Mouse (Mus musculus) CH12.LX (cell line): ENCODE data around the gene Thap8. TPM values are rescaled to one million over a fixed set of nuclear protein-coding genes. Genes with fewer than 3 reads are reported as not detected.

ENCODE experiments used
- DNase-seq: peaks from one replicate; pipeline ENCODE4 v3.0.0-alpha.2; 2013; ENCODE audit errors: extremely low read depth
- H3K27ac ChIP-seq: 2 replicates; pipeline ENCODE4 v1.5.1; 2012; ENCODE audit warnings: low read depth, mild to moderate bottlenecking, control low read depth, moderate library complexity; ENCODE audit not compliant: insufficient read depth
- H3K27me3 ChIP-seq: replicated peaks from 2 replicates; pipeline ENCODE3; 2012; ENCODE audit warnings: inconsistent platforms
- H3K36me3 ChIP-seq, 2 experiments: replicated peaks in 1 of 2; 2 replicates each; pipeline versions ENCODE3 to v1.6.1; 2012; ENCODE audit warnings: inconsistent platforms in 1 of 2, low read length in 1 of 2, mild to moderate bottlenecking in 1 of 2, mixed read lengths in 1 of 2, moderate library complexity in 1 of 2; ENCODE audit not compliant: control insufficient read depth in 1 of 2, insufficient read depth in 1 of 2
- H3K4me1 ChIP-seq, 2 experiments: 2 replicates each; pipeline ENCODE4 v1.6.1; 2012; ENCODE audit warnings: inconsistent platforms in 1 of 2, moderate library complexity in 1 of 2; ENCODE audit not compliant: insufficient read depth in 2 of 2, control insufficient read depth in 1 of 2
- H3K4me2 ChIP-seq: 2 replicates; pipeline ENCODE4 v1.6.1; 2012; ENCODE audit warnings: low read depth, mild to moderate bottlenecking, control low read depth; ENCODE audit not compliant: poor library complexity, insufficient read depth, severe bottlenecking
- H3K4me3 ChIP-seq, 3 experiments: fragments of 150-350 bp in 1 of 3; sonication (generic) in 1 of 3; replicated peaks in 1 of 3; 2 replicates each; pipeline versions ENCODE3 to v1.5.1; 2011 to 2012; ENCODE audit warnings: low read depth in 2 of 3, low read length in 2 of 3, mild to moderate bottlenecking in 2 of 3, moderate library complexity in 2 of 3, control low read depth in 1 of 3, improper control_type of control experiment in 1 of 3, inconsistent platforms in 1 of 3, mixed read lengths in 1 of 3; ENCODE audit not compliant: poor library complexity in 1 of 3
- H3K79me2 ChIP-seq: replicated peaks from 2 replicates; pipeline ENCODE4 v1.6.1; 2012; ENCODE audit warnings: mild to moderate bottlenecking, moderate library complexity; ENCODE audit not compliant: control insufficient read depth, poor library complexity, insufficient read depth, severe bottlenecking; ENCODE audit errors: extremely low read depth
- H3K9ac ChIP-seq: 2 replicates; pipeline ENCODE4 v1.6.1; 2012; ENCODE audit warnings: low read depth, mild to moderate bottlenecking, control low read depth, moderate library complexity; ENCODE audit not compliant: insufficient read depth
- H3K9me3 ChIP-seq: replicated peaks from 2 replicates; pipeline ENCODE3; 2012; ENCODE audit warnings: low read length, inconsistent platforms, mixed read lengths
- BHLHE40 ChIP-seq: IDR thresholded peaks from 2 replicates; pipeline ENCODE4 v1.6.1; 2011; ENCODE audit warnings: mild to moderate bottlenecking, low read depth, low read length, improper control_type of control experiment
- CHD1 ChIP-seq: IDR thresholded peaks from 2 replicates; pipeline ENCODE4 v1.6.1; 2012; ENCODE audit warnings: low read depth, low read length, improper control_type of control experiment, inconsistent platforms
- CHD2 ChIP-seq: IDR thresholded peaks from 2 replicates; pipeline ENCODE4 v1.6.1; 2011; ENCODE audit warnings: low read length, improper control_type of control experiment
- CTCF ChIP-seq, 2 experiments: IDR thresholded peaks in 1 of 2; conservative IDR thresholded peaks in 1 of 2; 2 replicates each; pipeline ENCODE4 v1.5.1; 2011 to 2012; ENCODE audit warnings: low read depth in 2 of 2, low read length in 2 of 2, improper control_type of control experiment in 1 of 2, inconsistent platforms in 1 of 2, mild to moderate bottlenecking in 1 of 2, moderate library complexity in 1 of 2
- E2F4 ChIP-seq: IDR thresholded peaks from 2 replicates; pipeline ENCODE4 v1.6.1; 2011; ENCODE audit warnings: low read depth, low read length, improper control_type of control experiment; ENCODE audit not compliant: insufficient replicate concordance
- ELF1 ChIP-seq: IDR thresholded peaks from 2 replicates; pipeline ENCODE4 v1.6.1; 2014; ENCODE audit warnings: low read depth, mild to moderate bottlenecking, inconsistent platforms, low read length, improper control_type of control experiment
- EP300 ChIP-seq: IDR thresholded peaks from 2 replicates; pipeline ENCODE4 v1.6.1; 2011; ENCODE audit warnings: low read length, improper control_type of control experiment
- ETS1 ChIP-seq: conservative IDR thresholded peaks from 2 replicates; pipeline ENCODE4 v1.6.1; 2012; ENCODE audit warnings: low read depth, mild to moderate bottlenecking, inconsistent platforms, low read length, improper control_type of control experiment, moderate library complexity
- GABPA ChIP-seq: IDR thresholded peaks from 2 replicates; pipeline ENCODE4 v1.6.1; 2012; ENCODE audit warnings: low read depth, low read length, improper control_type of control experiment, inconsistent platforms; ENCODE audit not compliant: insufficient replicate concordance
- HCFC1 ChIP-seq: IDR thresholded peaks from 2 replicates; pipeline ENCODE4 v1.6.1; 2012; ENCODE audit warnings: low read depth, mild to moderate bottlenecking, inconsistent platforms, low read length, improper control_type of control experiment
- IRF4 ChIP-seq: IDR thresholded peaks from 2 replicates; pipeline ENCODE4 v1.6.1; 2014; ENCODE audit warnings: low read depth, mild to moderate bottlenecking, inconsistent platforms, low read length, improper control_type of control experiment
- JUN ChIP-seq: IDR thresholded peaks from 2 replicates; pipeline ENCODE4 v1.6.1; 2011; ENCODE audit warnings: low read depth, mild to moderate bottlenecking, low read length, improper control_type of control experiment, moderate library complexity; ENCODE audit not compliant: insufficient read depth
- JUND ChIP-seq: conservative IDR thresholded peaks from 2 replicates; pipeline ENCODE4 v1.6.1; 2011; ENCODE audit warnings: low read depth, low read length, improper control_type of control experiment
- KAT2A ChIP-seq: IDR thresholded peaks from 2 replicates; pipeline ENCODE4 v1.6.1; 2012; ENCODE audit warnings: low read length, improper control_type of control experiment, inconsistent platforms; ENCODE audit not compliant: insufficient replicate concordance
- MAFK ChIP-seq: IDR thresholded peaks from 2 replicates; pipeline ENCODE4 v1.6.1; 2011; ENCODE audit warnings: low read length, improper control_type of control experiment; ENCODE audit not compliant: insufficient replicate concordance
- MAX ChIP-seq: IDR thresholded peaks from 2 replicates; pipeline ENCODE4 v1.6.1; 2011; ENCODE audit warnings: low read length, improper control_type of control experiment
- MAZ ChIP-seq: IDR thresholded peaks from 2 replicates; pipeline ENCODE4 v1.6.1; 2012; ENCODE audit warnings: low read depth, mild to moderate bottlenecking, inconsistent platforms, low read length, improper control_type of control experiment, moderate library complexity
- MEF2A ChIP-seq: IDR thresholded peaks from 2 replicates; pipeline ENCODE4 v1.6.1; 2014; ENCODE audit warnings: low read depth, mild to moderate bottlenecking, inconsistent platforms, low read length, improper control_type of control experiment, borderline replicate concordance
- NELFE ChIP-seq: IDR thresholded peaks from 2 replicates; pipeline ENCODE4 v1.6.1; 2011; ENCODE audit warnings: low read depth, low read length, improper control_type of control experiment
- NRF1 ChIP-seq: IDR thresholded peaks from 2 replicates; pipeline ENCODE4 v1.6.1; 2014; ENCODE audit warnings: low read depth, mild to moderate bottlenecking, inconsistent platforms, low read length, improper control_type of control experiment, moderate library complexity
- PAX5 ChIP-seq: IDR thresholded peaks from 2 replicates; pipeline ENCODE4 v1.6.1; 2012; ENCODE audit warnings: low read length, inconsistent platforms, mixed read lengths
- POLR2A ChIP-seq: IDR thresholded peaks from 2 replicates; pipeline ENCODE4 v1.6.1; 2011; ENCODE audit warnings: low read depth, mild to moderate bottlenecking, improper control_type of control experiment, low read length
- POLR2AphosphoS2 ChIP-seq: IDR thresholded peaks from 2 replicates; pipeline ENCODE4 v1.6.1; 2011; ENCODE audit warnings: low read depth, low read length, improper control_type of control experiment
- RAD21 ChIP-seq: IDR thresholded peaks from 2 replicates; pipeline ENCODE4 v1.6.1; 2011; ENCODE audit warnings: low read depth, mild to moderate bottlenecking, low read length, improper control_type of control experiment, moderate library complexity
- SIN3A ChIP-seq: IDR thresholded peaks from 2 replicates; pipeline ENCODE4 v1.6.1; 2012; ENCODE audit warnings: low read length, improper control_type of control experiment, inconsistent platforms
- SMC3 ChIP-seq: IDR thresholded peaks from 2 replicates; pipeline ENCODE4 v1.6.1; 2011; ENCODE audit warnings: low read depth, low read length, improper control_type of control experiment
- TBP ChIP-seq: conservative IDR thresholded peaks from 2 replicates; pipeline ENCODE4 v1.6.1; 2011; ENCODE audit warnings: low read depth, low read length, improper control_type of control experiment
- TCF12 ChIP-seq: IDR thresholded peaks from 2 replicates; pipeline ENCODE4 v1.6.1; 2014; ENCODE audit warnings: low read depth, mild to moderate bottlenecking, inconsistent platforms, low read length, improper control_type of control experiment
- UBTF ChIP-seq: IDR thresholded peaks from 2 replicates; pipeline ENCODE4 v1.6.1; 2012; ENCODE audit warnings: low read depth, mild to moderate bottlenecking, inconsistent platforms, low read length, improper control_type of control experiment, moderate library complexity
- USF1 ChIP-seq: IDR thresholded peaks from 2 replicates; pipeline ENCODE4 v1.6.1; 2014; ENCODE audit warnings: low read depth, mild to moderate bottlenecking, inconsistent platforms, low read length, improper control_type of control experiment
- USF2 ChIP-seq: conservative IDR thresholded peaks from 2 replicates; pipeline ENCODE4 v1.6.1; 2011; ENCODE audit warnings: low read depth, low read length, improper control_type of control experiment
- ZC3H11A ChIP-seq: IDR thresholded peaks from 2 replicates; pipeline ENCODE4 v1.6.1; 2012; ENCODE audit warnings: low read depth, mild to moderate bottlenecking, inconsistent platforms, low read length, improper control_type of control experiment
- ZKSCAN1 ChIP-seq: IDR thresholded peaks from 2 replicates; pipeline ENCODE4 v1.6.1; 2012; ENCODE audit warnings: low read depth, inconsistent platforms, low read length, improper control_type of control experiment, borderline replicate concordance
- ZNF384 ChIP-seq: IDR thresholded peaks from 2 replicates; pipeline ENCODE4 v1.6.1; 2012; ENCODE audit warnings: low read depth, low read length, improper control_type of control experiment, inconsistent platforms
- dilution Hi-C: fragments of 300-500 bp; cut with MboI; formaldehyde crosslinking; loops from 2 replicates; pipeline ENCODE4 v1.14.3; 2020; ENCODE audit warnings: low sequenced_read_pairs; ENCODE audit not compliant: extremely low pct_unique_long_range_greater_than_20kb, extremely low pct_ligation_motif_present
- in situ Hi-C: fragments of 300-500 bp; cut with MboI; formaldehyde crosslinking; loops from 3 replicates; pipeline ENCODE4 v1.14.3; 2019; ENCODE audit warnings: low sequenced_read_pairs, low pct_ligation_motif_present, low pct_unique_long_range_greater_than_20kb, mixed read lengths
- polyA plus RNA-seq: library from polyadenylated mRNA; unstranded; fragments of >175 nt; gene quantifications from 2 replicates; pipeline ENCODE4 v1.2.1, GENCODE M21; 2012; ENCODE audit warnings: low read depth; ENCODE audit not compliant: insufficient read length
- total RNA-seq, 2 experiments: library from RNA; depleted of rRNA; stranded (reverse); fragments of 300-350 nt in 1 of 2; fragments of >200 nt in 1 of 2; gene quantifications; 2 replicates each; pipeline ENCODE4 v1.2.3; 2012 to 2014

Thap8 gene
- total and polyA plus RNA-seq, 3 experiments: 0.23 to 0.38 TPM; not detected in 1

GRCm38 (mm10) chr7:30335688-30336087 lies 55.8 kb downstream of the Thap8 start:
- H3K4me1 ChIP-seq: peaks cover 2 to 4% of the 10 kb centered on the region in 2 experiments; a peak in 2 of 4 replicates
- H3K9ac ChIP-seq: no peak overlapping the region
- in situ Hi-C loops (no loop called here), dilution Hi-C loops (no loop called here)
- peaks cover 82% of the 10 kb centered on the region for H3K27me3 ChIP-seq
- no peak overlapping the region for H3K4me2 ChIP-seq
- H3K36me3 ChIP-seq: no peaks in the 10 kb centered on the region
- no peaks in the 10 kb centered on the region for H3K79me2 ChIP-seq
- no peak overlapping the region for H3K4me3 ChIP-seq
- no peak for TF ChIP-seq NELFE
- TF ChIP-seq SIN3A: no peak
- TF ChIP-seq CHD2: no peak
- TF ChIP-seq TBP: no peak
- TF ChIP-seq GABPA: no peak
- no peak for TF ChIP-seq MAFK
- H3K9me3 ChIP-seq: no peaks in the 10 kb centered on the region
- no peak overlapping the region for H3K27ac ChIP-seq
- DNase-seq: no peak

GRCm38 (mm10) chr7:30336384-30336783 lies 56.5 kb downstream of the Thap8 start:
- peaks cover 2 to 4% of the 10 kb centered on the region in 2 experiments; a peak in 2 of 4 replicates for H3K4me1 ChIP-seq
- dilution Hi-C loops: no loop called here
- no peak overlapping the region for H3K9ac ChIP-seq
- H3K4me3 ChIP-seq: no peak overlapping the region
- DNase-seq: peak; percentile 72
- H3K27ac ChIP-seq: no peak overlapping the region
- H3K9me3 ChIP-seq: no peaks in the 10 kb centered on the region
- H3K4me2 ChIP-seq: no peak overlapping the region
- in situ Hi-C loops: no loop called here
- H3K27me3 ChIP-seq: peaks cover 84% of the 10 kb centered on the region
- no peaks in the 10 kb centered on the region for H3K36me3 ChIP-seq
- no peaks in the 10 kb centered on the region for H3K79me2 ChIP-seq
- no peak for TF ChIP-seq USF1
- TF ChIP-seq HCFC1: no peak
- no peak for TF ChIP-seq POLR2AphosphoS2
- no peak for TF ChIP-seq E2F4
- peak; percentile 30; the same call in 1 of the 2 replicates for TF ChIP-seq MAX
- no peak for TF ChIP-seq GABPA
- TF ChIP-seq BHLHE40: no peak
- no peak for TF ChIP-seq MAFK
- TF ChIP-seq EP300: no peak
- TF ChIP-seq JUN: no peak
- no peak for TF ChIP-seq ZNF384
- TF ChIP-seq CTCF (conservative IDR thresholded peaks at IDR 0.05 in 1 of 2, IDR thresholded peaks at IDR 0.05 in 1 of 2; ENCODE audit: low read depth in 2 of 2, low read length in 2 of 2): peak; percentile 92 to 93
- TF ChIP-seq RAD21: peak; percentile 83
- peak; percentile 83 for TF ChIP-seq SMC3
- TF ChIP-seq ETS1: no peak
- TF ChIP-seq UBTF: no peak
- TF ChIP-seq PAX5: no peak
- TF ChIP-seq USF2: no peak
- 0 out of 2 replicates have a peak, but pooled peaks have one; percentile 25 for TF ChIP-seq SIN3A
- TF ChIP-seq TCF12: no peak
- TF ChIP-seq POLR2A: no peak
- no peak for TF ChIP-seq ELF1
- no peak for TF ChIP-seq JUND
- TF ChIP-seq NRF1: peak; percentile 41
- no peak for TF ChIP-seq KAT2A
- TF ChIP-seq MEF2A: 0 out of 2 replicates have a peak, but pooled peaks have one; percentile 15
- TF ChIP-seq IRF4: no peak
- TF ChIP-seq CHD1: no peak
- TF ChIP-seq MAZ: no peak
- TF ChIP-seq ZC3H11A: peak; percentile 36; the same call in 1 of the 2 replicates
- no peak for TF ChIP-seq ZKSCAN1
- no peak for TF ChIP-seq CHD2
- no peak for TF ChIP-seq TBP
